Mouse (Mus musculus) ES-E14 (cell line): ENCODE data around the gene S100b. TPM values are rescaled to one million over a fixed set of nuclear protein-coding genes. Genes with fewer than 3 reads are reported as not detected.
A peak's percentile ranks its signal among the peaks of the same experiment; 100 is the strongest.

Experiments
- DNase-seq: peaks from one replicate; pipeline ENCODE4 v3.0.0-alpha.2; 2013; ENCODE audit warnings: low read depth, low spot score
- H3K27ac ChIP-seq: 2 replicates; pipeline ENCODE4 v1.5.1; 2012; ENCODE audit warnings: low read depth, mild to moderate bottlenecking, low read length, moderate library complexity, mixed read lengths; ENCODE audit not compliant: poor library complexity, insufficient read depth, severe bottlenecking
- H3K36me3 ChIP-seq: 2 replicates; pipeline ENCODE4 v1.6.1; 2012; ENCODE audit warnings: mild to moderate bottlenecking, low read length, moderate library complexity, mixed read lengths; ENCODE audit not compliant: control insufficient read depth, poor library complexity, insufficient read depth, severe bottlenecking
- H3K4me1 ChIP-seq, 2 experiments: fragments of 150-350 bp in 1 of 2; sonication (generic) in 1 of 2; 2 replicates each; pipeline ENCODE4 v1.6.1; 2012; ENCODE audit warnings: low read length in 2 of 2, mild to moderate bottlenecking in 1 of 2, mixed read lengths in 1 of 2; ENCODE audit not compliant: control insufficient read depth in 2 of 2, insufficient read depth in 2 of 2, poor library complexity in 1 of 2
- H3K4me3 ChIP-seq, 2 experiments: fragments of 150-350 bp in 1 of 2; sonication (generic) in 1 of 2; 2 replicates each; pipeline ENCODE4 v1.5.1; 2012; ENCODE audit warnings: low read length in 2 of 2, low read depth in 1 of 2, mild to moderate bottlenecking in 1 of 2, mixed read lengths in 1 of 2; ENCODE audit not compliant: insufficient read depth in 1 of 2, poor library complexity in 1 of 2, severe bottlenecking in 1 of 2
- H3K9ac ChIP-seq: 2 replicates; pipeline ENCODE4 v1.6.1; 2012; ENCODE audit warnings: low read depth, mild to moderate bottlenecking, low read length, mixed read lengths; ENCODE audit not compliant: poor library complexity, insufficient read depth, severe bottlenecking
- H3K9me3 ChIP-seq: fragments of 150-350 bp; sonication (generic); 2 replicates; pipeline ENCODE4 v1.6.1; 2012; ENCODE audit warnings: low read depth, mild to moderate bottlenecking, low read length; ENCODE audit not compliant: control insufficient read depth, insufficient read depth
- CHD2 ChIP-seq: IDR thresholded peaks from 2 replicates; pipeline ENCODE4 v1.6.1; 2014; ENCODE audit warnings: mild to moderate bottlenecking, low read depth, low read length, inconsistent platforms
- HCFC1 ChIP-seq: IDR thresholded peaks from 2 replicates; pipeline ENCODE4 v1.6.1; 2012; ENCODE audit warnings: low read length, inconsistent platforms, borderline replicate concordance; ENCODE audit not compliant: insufficient read depth
- MAFK ChIP-seq: IDR thresholded peaks from 2 replicates; pipeline ENCODE4 v1.6.1; 2014; ENCODE audit warnings: mild to moderate bottlenecking, low read depth, low read length, inconsistent platforms; ENCODE audit not compliant: insufficient read depth
- ZC3H11A ChIP-seq: IDR thresholded peaks from 2 replicates; pipeline ENCODE4 v1.6.1; 2012; ENCODE audit warnings: low read depth, mild to moderate bottlenecking, inconsistent platforms, low read length, borderline replicate concordance
- ZNF384 ChIP-seq: IDR thresholded peaks from 2 replicates; pipeline ENCODE4 v1.6.1; 2012; ENCODE audit warnings: low read depth, low read length, inconsistent platforms
- in situ Hi-C, 2 experiments: fragments of 600-800 bp; cut with MboI; formaldehyde crosslinking; loops; one replicate each; pipeline ENCODE4 v1.15.1; 2025; ENCODE audit warnings: low sequenced_read_pairs in 2 of 2, inconsistent platforms in 1 of 2; ENCODE audit not compliant: unreplicated experiment in 2 of 2
- total RNA-seq: library from RNA; depleted of rRNA; stranded (reverse); fragments of 300-350 nt; gene quantifications from 2 replicates; pipeline ENCODE4 v1.2.3, GENCODE M21; 2012; rRNA removed

The S100b gene
- not detected in 2 replicates for total RNA-seq

DNA sequence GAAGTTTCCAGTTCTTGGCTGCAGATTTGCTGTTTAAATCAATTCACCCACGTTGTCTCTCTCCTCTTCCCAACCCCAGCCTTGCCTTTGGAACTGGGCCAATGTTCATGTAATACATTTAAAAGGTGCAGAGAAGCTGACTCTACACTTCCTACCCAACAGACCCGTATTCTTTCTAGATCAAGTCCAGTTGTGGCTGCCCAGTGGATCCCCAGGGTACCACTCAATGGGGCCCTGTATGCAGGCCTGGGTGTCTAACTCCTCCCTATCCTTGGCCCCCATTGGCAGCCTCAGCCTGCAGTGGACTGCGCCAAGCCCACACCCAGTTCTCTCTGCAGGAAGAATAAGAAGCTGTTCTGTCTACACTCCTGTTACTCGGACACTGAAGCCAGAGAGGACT lies at the start of gene S100b:
Gene S100b (plus strand): TSS at position 318 of the 400 bp plus-strand sequence.
- no peak within 1 kb of the TSS for H3K9ac ChIP-seq
- H3K9me3 ChIP-seq, result no peaks in the 10 kb centered on the region
- H3K4me3 ChIP-seq, result no peak within 1 kb of the TSS
- H3K4me1 ChIP-seq, result no peaks in the 10 kb centered on the region
- TF ChIP-seq ZC3H11A, result no peak
- TF ChIP-seq CHD2, result no peak
- no peak for TF ChIP-seq MAFK
- no peak for TF ChIP-seq HCFC1
- no peak for TF ChIP-seq ZNF384
- no peak for DNase-seq
- H3K36me3 ChIP-seq, result no peaks in the 10 kb centered on the region
- H3K27ac ChIP-seq, result no peak within 1 kb of the TSS
- in situ Hi-C loops, result no loop called here

DNA sequence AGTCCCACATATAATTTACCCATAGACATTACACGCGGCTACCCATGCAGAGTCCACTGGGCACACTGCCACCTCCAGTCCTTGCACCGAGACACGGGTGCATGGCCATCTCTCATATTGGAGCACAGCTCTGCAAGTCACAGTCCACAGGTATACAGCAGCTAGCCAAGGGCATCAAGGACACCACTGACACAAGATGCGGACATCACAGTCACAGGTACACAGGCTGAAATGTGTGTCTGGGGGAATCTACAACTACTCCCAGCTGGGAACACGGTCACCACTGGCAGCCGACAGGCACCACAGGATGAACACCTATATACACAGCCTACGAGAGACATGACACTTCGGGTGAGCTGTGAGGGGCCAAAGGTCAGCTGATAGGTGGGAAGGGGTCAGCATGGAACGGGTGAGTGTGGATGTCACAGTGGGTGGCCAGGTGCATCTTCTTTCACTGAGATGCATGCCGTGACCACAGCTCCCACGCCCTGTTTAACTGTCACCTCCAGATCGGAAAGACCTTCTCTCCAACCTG lies 46.3 kb upstream of the S100b start:
- Histone ChIP-seq H3K36me3 (no peaks in the 10 kb centered on the region; the same call in 1 of the 2 replicates), H3K4me1 (0 out of 4 replicates have a peak, but pooled peaks cover 0 to 2% of the 10 kb centered on the region in 2 experiments), H3K27ac (no peak overlapping the region), H3K9me3 (no peaks in the 10 kb centered on the region), H3K4me3 (no peak overlapping the region), H3K9ac (no peak overlapping the region)
- TF ChIP-seq ZC3H11A (no peak), CHD2 (no peak), MAFK (no peak), HCFC1 (no peak), ZNF384 (no peak)
- in situ Hi-C loops, result no loop called here
- no peak for DNase-seq

DNA sequence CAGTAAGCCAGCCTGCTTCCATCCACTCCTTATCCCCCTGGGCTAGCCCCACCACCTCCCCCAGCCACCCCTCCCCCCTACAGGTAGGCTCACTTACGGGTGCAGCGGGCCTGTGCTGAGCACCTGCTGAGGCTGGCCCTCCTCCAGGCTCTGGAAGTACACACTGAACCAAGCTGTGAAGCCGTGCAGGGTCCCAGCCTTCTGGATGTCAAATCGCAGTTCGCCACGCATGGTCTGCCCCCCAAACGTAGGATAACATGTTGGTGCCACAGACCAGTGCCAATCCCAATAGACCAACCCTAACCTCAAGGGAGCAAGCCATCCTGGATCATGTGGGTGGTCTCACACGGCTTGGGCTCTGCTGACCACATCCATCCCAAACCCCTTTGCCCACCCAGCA lies 44.4 kb upstream of the S100b start:
- TF ChIP-seq CHD2 (no peak), MAFK (no peak)
- H3K27ac ChIP-seq, result 0 out of 2 replicates have a peak overlapping the region, but pooled peaks have one; percentile 4
- no peaks in the 10 kb centered on the region; the same call in 1 of the 2 replicates for H3K36me3 ChIP-seq
- H3K9ac ChIP-seq, result no peak overlapping the region
- H3K9me3 ChIP-seq, result no peaks in the 10 kb centered on the region
- no peaks in the 10 kb centered on the region for H3K4me1 ChIP-seq
- DNase-seq, result no peak
- no peak overlapping the region for H3K4me3 ChIP-seq
- in situ Hi-C loops, result no loop called here

DNA sequence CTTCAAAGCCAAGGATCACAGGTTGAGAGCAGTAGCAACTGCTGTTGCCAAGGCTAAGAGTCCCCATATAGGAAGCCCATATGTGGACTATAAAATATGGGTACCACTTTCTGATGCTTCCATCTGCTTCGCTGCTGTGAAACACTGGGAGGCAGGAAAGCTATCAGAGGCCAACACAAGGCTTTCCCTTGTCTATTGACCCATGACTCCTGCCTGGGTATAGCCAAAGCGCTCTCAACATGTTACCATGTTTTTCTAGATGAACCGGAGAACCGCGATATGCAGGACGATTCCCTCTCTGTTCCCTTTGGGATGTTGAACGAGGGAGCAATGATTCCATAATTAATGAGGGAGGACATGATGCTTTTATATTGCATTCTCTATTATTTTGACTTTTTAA lies 42.8 kb upstream of the S100b start:
- TF ChIP-seq ZC3H11A (no peak), MAFK (no peak), CHD2 (no peak), ZNF384 (no peak), HCFC1 (no peak)
- H3K4me1 ChIP-seq, result no peaks in the 10 kb centered on the region
- H3K36me3 ChIP-seq, result no peaks in the 10 kb centered on the region; the same call in 1 of the 2 replicates
- no peak overlapping the region for H3K27ac ChIP-seq
- H3K9me3 ChIP-seq, result no peaks in the 10 kb centered on the region
- H3K4me3 ChIP-seq, result no peak overlapping the region
- H3K9ac ChIP-seq, result no peak overlapping the region
- no peak for DNase-seq
- in situ Hi-C loops, result no loop called here

DNA sequence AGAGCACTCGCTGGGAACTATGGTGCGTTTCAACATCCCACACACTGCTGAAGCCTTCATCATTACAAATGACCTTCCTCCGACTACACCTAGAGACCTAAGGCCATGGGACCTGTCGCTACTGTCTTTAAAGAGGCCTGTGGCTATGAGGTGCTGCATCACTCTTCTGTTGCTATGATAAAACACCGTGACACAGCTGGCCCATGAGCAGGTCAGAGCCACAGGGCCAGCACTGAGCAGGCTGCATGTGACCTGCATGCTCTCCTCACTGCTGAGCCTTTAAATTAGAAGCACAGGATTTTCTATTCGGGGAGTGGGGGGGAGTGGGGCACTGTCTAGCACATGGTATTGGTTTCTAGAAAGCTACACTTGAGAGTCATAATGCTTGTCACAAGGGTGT lies 41.5 kb upstream of the S100b start:
- no peak for TF ChIP-seq CHD2
- no peak for TF ChIP-seq ZC3H11A
- no peak for TF ChIP-seq HCFC1
- TF ChIP-seq ZNF384, result no peak
- no peak for TF ChIP-seq MAFK
- H3K9ac ChIP-seq, result no peak overlapping the region

More for the DNA sequence above, 41.5 kb upstream of the S100b start:
- no peak overlapping the region for H3K4me3 ChIP-seq
- in situ Hi-C loops, result no loop called here
- no peak overlapping the region for H3K27ac ChIP-seq
- no peaks in the 10 kb centered on the region for H3K4me1 ChIP-seq
- no peaks in the 10 kb centered on the region for H3K9me3 ChIP-seq
- H3K36me3 ChIP-seq, result peaks cover 1% of the 10 kb centered on the region; the same call in 1 of the 2 replicates
- no peak for DNase-seq
